Mouse (Mus musculus): ENCODE data around the gene Zic1.

Zic1 gene

DNA sequence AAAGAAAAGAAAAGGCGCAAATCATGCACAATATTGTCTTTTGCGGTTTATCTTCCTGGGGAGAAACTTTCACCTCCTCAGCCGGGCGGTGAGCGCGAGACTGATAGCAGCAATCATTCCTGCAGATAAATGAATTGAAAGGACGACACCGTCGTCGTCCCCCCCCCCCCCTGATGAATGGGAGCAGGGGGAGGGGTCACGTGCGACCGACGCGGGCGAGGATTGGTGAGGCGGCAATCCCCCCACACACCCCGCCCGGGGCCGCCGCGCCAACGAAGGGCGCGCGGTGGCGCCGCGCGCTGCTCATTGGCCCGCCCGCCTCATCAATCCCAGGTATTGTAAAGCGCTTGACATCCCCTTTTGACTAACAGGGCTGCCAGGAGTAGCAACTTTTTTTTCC is at the start of gene Zic1:
Gene Zic1, minus strand, starts transcription at position 147 of the 400 bp plus-strand sequence.
- DNase-seq (ENCODE audit: low spot score in 2 of 2): no peak

DNA sequence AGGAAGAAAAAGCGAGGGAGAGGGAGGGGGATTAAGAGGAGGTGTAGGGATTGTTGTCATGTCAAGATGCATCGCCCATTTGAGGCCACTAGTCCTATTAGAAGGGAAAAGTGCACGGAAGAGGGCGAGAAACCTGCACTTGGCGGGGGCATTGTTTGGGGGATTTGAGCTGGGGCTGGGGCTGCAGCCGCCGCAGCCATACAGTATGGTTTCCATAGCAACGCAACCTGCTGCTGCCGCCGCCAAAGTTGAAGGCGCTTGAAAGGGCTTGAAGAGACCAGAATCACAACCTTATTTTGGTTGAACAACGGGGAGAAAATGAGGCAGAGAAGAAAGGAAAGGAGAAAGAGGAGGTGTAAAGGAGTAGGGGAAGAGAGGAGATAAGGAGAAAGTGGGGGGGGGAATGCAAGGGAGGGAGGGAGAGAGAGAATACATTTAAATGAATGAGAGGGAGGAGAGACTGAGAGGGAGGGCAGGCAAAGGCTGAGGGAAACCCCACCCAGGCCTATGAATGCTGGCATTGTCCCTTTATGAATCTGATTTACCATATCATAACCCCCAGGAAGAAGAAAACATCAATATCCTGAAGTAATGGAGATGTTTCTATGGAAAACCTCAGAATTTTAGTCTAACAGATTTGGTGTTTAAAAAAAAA is 48.5 kb upstream of the Zic1 start:
- DNase-seq (ENCODE audit: low spot score in 2 of 2): no peak

DNA sequence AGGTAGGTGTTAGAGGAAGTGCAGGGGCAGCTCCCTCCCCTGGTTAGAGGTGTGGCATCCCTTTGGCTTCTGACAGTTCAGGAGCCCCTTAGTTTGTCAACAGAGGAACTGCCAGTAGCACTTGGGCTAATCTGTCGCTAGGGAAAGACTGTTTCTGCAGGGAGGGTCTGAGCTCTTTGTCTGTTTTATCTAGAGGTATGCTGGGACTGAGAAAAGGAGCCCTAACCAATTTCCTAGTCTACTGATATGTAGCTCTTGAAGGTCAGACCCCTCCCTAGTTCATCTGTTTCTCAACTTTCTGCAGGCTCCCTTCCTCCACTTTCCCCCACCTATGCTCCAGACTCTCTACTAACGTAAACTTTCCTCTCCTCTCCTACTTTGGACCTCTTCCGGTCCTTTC is 44.2 kb upstream of the Zic1 start:
- DNase-seq (ENCODE audit: low spot score in 2 of 2): no peak

DNA sequence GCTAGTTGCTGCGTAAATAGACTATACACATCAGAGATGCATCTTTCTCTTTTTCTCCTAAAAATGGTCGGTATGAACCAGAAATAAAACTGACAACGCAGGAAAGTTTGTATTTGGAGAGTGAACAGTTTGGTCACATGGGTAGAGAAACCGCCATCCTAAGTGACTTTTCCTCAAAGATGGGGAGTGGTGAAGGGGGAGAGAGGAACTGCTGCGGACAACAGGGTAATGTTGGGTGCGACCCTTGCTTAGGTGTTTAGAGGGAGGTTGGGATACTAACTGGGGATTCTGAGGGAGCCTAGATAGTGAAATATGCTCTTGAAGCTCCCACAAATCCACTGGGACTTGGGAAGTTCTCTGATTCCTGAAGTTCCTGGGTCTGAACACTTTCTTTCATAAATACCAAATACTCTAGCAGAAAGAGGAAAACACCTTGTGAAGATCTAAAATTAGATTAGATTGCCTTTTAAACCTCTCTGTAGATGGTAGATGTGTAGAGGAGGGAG is 40.7 kb upstream of the Zic1 start:
- DNase-seq (ENCODE audit: low spot score in 2 of 2): no peak

GRCm38 (mm10) chr9:91405753-91406178 is 40.2 kb upstream of the Zic1 start:
- DNase-seq (ENCODE audit: low spot score in 2 of 2): no peak

DNA sequence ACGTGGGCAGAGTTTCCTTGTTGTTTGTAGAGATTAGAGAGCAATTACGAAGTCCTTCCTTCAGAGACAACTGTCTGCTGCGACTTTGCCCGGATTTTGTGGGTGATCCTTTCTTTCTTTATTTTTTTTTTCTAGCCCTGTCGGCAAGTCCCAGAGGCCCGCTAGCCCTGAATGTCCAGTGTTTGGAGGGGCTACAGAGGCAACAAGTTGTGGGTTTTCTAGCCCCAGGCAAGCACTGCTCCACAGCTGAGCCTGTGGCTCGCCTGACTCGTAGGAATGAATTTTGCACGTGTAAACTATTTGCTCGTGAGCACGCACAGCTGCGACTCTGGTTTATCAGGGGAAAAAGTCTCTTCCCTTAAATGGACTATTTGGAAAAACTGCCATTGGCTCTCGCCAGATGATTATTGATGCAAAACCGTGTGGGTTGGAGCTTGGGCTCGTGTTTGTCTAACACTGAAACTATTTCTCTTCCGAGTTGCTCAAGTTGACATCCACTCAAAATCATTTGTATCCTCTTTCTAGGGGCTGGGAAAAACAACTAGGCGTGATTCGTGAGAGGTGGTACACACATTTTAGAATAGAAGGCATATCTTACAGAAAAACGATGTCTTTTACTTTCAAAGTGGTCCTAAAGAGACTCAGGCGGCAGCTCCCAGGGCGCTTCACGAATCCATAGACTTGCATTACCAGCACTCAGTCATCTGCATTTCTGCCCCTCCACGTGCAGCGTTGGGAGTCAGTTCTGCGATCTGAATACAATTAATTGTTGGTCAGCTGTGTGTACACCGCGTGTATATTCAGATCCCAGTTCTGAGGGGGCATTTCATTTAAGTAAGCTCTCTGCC is 39.5 kb upstream of the Zic1 start:
- no peak for DNase-seq (ENCODE audit: low spot score in 2 of 2)

- no peak for DNase-seq (ENCODE audit: low spot score in 2 of 2)
Observed at GRCm38 (mm10) chr9:91404229-91404628, 38.6 kb upstream of the Zic1 start.

- no peak for DNase-seq (ENCODE audit: low spot score in 2 of 2)
Observed at GRCm38 (mm10) chr9:91401471-91401870, 35.9 kb upstream of the Zic1 start.

DNA sequence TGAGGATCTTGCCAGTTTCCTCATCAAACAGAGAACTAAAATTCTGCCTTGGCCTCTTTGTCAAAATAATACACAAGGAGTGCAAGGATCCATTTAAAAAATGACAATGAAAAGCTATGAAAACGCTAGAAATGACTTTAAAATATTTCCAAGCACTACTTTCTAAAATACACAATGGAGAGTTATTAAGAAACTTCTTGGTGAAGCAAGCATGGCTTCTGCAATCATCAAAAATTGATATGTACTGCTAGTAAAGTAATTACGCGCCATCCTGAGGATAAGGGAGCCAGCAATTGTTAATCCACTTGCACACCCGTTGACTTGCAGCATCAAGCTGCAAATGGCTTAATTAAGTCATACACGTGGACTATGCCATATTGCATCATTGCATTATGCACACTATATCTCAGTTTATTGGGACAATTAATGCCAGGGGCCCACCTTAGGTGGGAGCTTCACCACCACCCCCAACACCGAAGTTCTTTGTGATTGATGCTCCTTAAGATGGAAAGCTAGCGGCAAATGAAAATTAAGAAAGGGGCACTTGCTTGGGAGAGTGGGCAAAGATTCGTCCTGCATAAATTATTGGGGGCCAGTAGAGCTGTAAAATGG is 35.0 kb upstream of the Zic1 start:
- no peak for DNase-seq (ENCODE audit: low spot score in 2 of 2)

DNA sequence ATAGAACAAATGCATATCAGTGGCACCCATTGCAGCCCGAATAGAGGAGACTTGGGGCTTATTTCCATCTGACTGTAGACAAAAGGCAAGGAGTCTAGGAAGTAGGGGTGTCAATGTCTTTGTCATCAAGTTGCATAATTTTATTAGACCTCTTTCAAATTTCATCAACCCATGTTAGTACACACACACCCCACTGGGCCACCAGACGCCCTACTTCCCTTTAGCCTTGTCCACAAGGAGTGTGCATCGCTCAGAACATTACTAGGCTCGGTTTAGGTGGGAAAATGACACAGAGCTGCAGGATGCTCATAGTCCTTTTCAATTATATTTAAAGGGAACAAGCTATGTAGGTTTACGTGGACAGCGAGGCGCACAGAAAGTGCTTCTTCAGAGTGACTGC is 34.4 kb upstream of the Zic1 start:
- DNase-seq (ENCODE audit: low spot score in 2 of 2): no peak

DNA sequence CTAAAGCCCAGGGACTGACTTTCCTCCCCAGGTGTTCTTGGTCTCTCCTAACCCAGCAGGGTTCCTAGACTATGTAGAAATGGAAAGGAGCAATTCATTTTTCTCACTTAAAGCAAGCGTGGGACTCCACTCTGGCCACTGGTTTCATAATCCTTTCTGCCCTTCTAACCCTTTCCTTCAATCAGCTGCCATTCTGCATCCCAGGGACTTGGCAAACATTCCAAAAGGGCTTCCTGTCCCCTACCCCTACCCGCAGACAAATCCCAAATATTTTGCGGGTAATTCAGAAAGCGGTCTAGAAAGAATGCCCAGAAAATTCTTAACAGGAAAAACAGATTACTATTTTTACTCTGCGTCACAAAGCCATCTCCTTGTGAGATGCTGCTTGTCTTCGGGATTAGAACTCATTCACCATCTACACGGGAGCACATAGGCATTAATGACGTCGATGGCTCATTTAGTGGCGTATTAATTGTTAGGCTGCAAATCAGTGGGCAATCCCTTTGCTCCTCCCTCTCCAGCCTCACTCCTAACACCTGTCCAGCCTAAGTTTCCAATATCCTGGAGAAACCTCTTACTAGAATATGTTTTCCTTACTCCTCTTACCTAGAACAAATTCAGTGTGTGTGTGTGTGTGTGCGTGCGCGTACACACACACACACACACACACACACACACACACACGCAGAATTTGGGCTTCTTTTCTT is 29.6 kb upstream of the Zic1 start:
- DNase-seq (ENCODE audit: low spot score in 2 of 2): no peak

DNA sequence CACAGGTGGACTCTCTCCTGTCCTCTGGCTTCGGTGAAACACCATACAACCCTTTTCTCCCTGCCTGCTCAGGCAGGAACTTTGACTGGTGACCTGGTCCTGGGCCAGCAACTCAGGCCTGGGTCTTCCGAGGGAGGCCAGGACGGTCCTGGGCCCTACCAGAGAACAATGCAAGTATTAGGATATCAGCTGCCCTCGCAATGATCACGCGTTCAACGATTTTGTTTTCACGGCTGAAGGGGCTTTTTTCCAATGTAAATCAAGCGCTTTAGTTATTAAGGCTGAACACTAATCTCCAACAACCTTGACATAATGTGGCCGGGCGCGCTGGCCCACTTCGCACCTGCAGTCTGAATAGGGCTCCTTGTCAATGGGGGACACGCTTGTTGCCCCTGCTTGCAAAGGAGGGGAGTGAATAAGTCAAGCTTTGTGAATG is 28.6 kb upstream of the Zic1 start:
- DNase-seq (ENCODE audit: low spot score in 2 of 2): no peak

- DNase-seq (ENCODE audit: low spot score in 2 of 2): no peak
Observed at GRCm38 (mm10) chr9:91393376-91394068, 27.9 kb upstream of the Zic1 start.

- DNase-seq (ENCODE audit: low spot score in 2 of 2): no peak
Observed at GRCm38 (mm10) chr9:91388173-91388572, 22.6 kb upstream of the Zic1 start.

- no peak for DNase-seq (ENCODE audit: low spot score in 2 of 2)
Observed at GRCm38 (mm10) chr9:91387740-91388080, 22.1 kb upstream of the Zic1 start.

GRCm38 (mm10) chr9:91386891-91387739 is 21.5 kb upstream of the Zic1 start:
- no peak for DNase-seq (ENCODE audit: low spot score in 2 of 2)

GRCm38 (mm10) chr9:91386502-91386890 is 20.9 kb upstream of the Zic1 start:
- no peak for DNase-seq (ENCODE audit: low spot score in 2 of 2)

GRCm38 (mm10) chr9:91385561-91386430 is 20.2 kb upstream of the Zic1 start:
- DNase-seq (ENCODE audit: low spot score in 2 of 2): no peak

Data from frontal cortex, postnatal 25 days (tissue).